Mouse (Mus musculus): ENCODE measurements around the gene Capn9.

DNA sequence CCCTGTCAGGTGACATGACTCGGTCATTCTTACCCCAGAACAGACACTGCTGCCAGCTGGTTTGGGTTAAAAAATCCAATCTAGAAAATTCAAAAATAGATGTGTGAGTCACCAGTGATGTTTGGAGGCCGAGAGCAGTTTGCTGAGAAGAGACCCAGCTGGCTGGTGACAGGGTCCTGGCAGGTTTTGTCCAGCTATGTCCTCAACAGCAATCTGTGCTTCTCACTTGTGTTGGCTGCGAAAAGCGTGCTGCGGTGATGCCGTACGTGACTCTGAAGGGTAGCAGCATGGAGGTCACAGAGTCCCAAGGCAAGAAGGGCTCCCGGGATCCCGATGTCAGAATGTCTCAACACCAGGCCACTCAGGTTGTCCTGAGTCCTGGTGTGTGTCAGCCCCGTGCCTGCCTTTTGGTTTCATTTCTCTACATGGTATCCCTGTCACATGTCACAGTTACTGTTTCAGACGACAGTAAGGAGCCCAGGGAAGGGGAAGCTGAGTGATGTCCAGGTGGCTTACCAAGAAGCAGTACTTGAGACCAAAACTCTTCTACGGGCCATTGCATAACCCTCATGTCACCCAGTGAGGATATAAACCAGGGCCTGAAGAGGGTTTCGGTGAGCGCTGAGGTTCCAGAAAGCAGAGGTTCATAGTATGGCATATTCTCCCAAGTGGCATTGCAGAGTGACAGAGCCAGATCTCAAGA lies 57.2 kb downstream of the Capn9 start:
- TF ChIP-seq TAL1 (IDR thresholded peaks at IDR 0.05; ENCODE audit: low read length) (no peak), GATA1 (IDR thresholded peaks at IDR 0.05; ENCODE audit: low read length) (no peak)

Data from erythroblast, embryonic 14.5 days (primary cell).